Mouse (Mus musculus): ENCODE data around the gene Rpl28.

- no peak; the same call in 1 of the 2 replicates for TF ChIP-seq CTCF (IDR thresholded peaks at IDR 0.05; ENCODE audit: low read depth)
- TF ChIP-seq EP300 (IDR thresholded peaks at IDR 0.05; ENCODE audit: low read depth), result no peak
Observed at GRCm38 (mm10) chr7:4792278-4793212, at the start of gene Rpl28.
